Mouse (Mus musculus) heart, embryonic 14.5 days (tissue): ENCODE data around the gene Usp7. TPM values are rescaled to one million over a fixed set of nuclear protein-coding genes. Genes with fewer than 3 reads are reported as not detected.

Experiments used
- ATAC-seq: fragments of 200-750 bp; cut with Nextera tagmentation; 2 replicates; pipeline ENCODE4 v1.8.0; 2017; ENCODE audit warnings: low read depth, moderate TSS enrichment; ENCODE audit not compliant: insufficient number of reproducible peaks, insufficient read depth, low FRiP score
- H3K27ac ChIP-seq, 2 experiments: fragments of 200-500 bp in 1 of 2; fragments of 300-500 bp in 1 of 2; sonication (generic) in 1 of 2; replicated peaks in 1 of 2; 2 replicates each; pipeline ENCODE4 v1.5.1; 2012 to 2014; ENCODE audit warnings: low read depth in 2 of 2, low read length in 2 of 2, control low read depth in 1 of 2, mild to moderate bottlenecking in 1 of 2, mixed read lengths in 1 of 2; ENCODE audit not compliant: control insufficient read depth in 1 of 2, insufficient read depth in 1 of 2
- H3K27me3 ChIP-seq: fragments of 300-500 bp; sonication (generic); 2 replicates; pipeline ENCODE4 v1.6.1; 2014; ENCODE audit warnings: mild to moderate bottlenecking, low read length, control low read depth; ENCODE audit not compliant: control insufficient read depth, insufficient read depth
- H3K36me3 ChIP-seq: fragments of 300-500 bp; sonication (generic); 2 replicates; pipeline ENCODE4 v1.6.1; 2014; ENCODE audit warnings: mild to moderate bottlenecking, control low read depth, low read length, mixed read lengths; ENCODE audit not compliant: control insufficient read depth, insufficient read depth
- H3K4me1 ChIP-seq, 2 experiments: fragments of 200-500 bp in 1 of 2; fragments of 300-500 bp in 1 of 2; sonication (generic) in 1 of 2; 2 replicates each; pipeline ENCODE4 v1.6.1; 2012 to 2014; ENCODE audit warnings: low read length in 2 of 2, control low read depth in 1 of 2, mixed read lengths in 1 of 2; ENCODE audit not compliant: control insufficient read depth in 2 of 2, insufficient read depth in 2 of 2
- H3K4me2 ChIP-seq: fragments of 300-500 bp; sonication (generic); 2 replicates; pipeline ENCODE4 v1.6.1; 2014; ENCODE audit warnings: mild to moderate bottlenecking, low read length
- H3K4me3 ChIP-seq, 2 experiments: fragments of 200-500 bp in 1 of 2; fragments of 300-500 bp in 1 of 2; sonication (generic) in 1 of 2; 2 replicates each; pipeline ENCODE4 v1.5.1; 2012 to 2014; ENCODE audit warnings: low read length in 2 of 2, mild to moderate bottlenecking in 2 of 2, control low read depth in 1 of 2, low read depth in 1 of 2, moderate library complexity in 1 of 2; ENCODE audit not compliant: control insufficient read depth in 1 of 2, insufficient read depth in 1 of 2
- H3K9ac ChIP-seq: fragments of 300-500 bp; sonication (generic); 2 replicates; pipeline ENCODE4 v1.6.1; 2014; ENCODE audit warnings: mild to moderate bottlenecking, low read length
- H3K9me3 ChIP-seq: fragments of 300-500 bp; sonication (generic); 2 replicates; pipeline ENCODE4 v1.6.1; 2016; ENCODE audit warnings: low read length, control low read depth; ENCODE audit not compliant: control insufficient read depth
- WGBS: fragments of 180-500 bp; shearing (Covaris S2); extraction: QIAGEN DNeasy Blood & Tissue Kit; methylation state at CpG from one replicate; pipeline ENCODE4 v1.1.7; 2014; 5-methylcytosine and 5-hydroxymethylcytosine counted together
- polyA plus RNA-seq: library from polyadenylated mRNA; unstranded; fragments of >200 nt; fragmentation: Nextera tagmentation; extraction: Ambion mirVana; gene quantifications from 2 replicates; pipeline ENCODE4 v1.2.1, GENCODE M21; 2014

Usp7 gene
- polyA plus RNA-seq, 1 experiment from 2014 or later, result 28.3 TPM

DNA sequence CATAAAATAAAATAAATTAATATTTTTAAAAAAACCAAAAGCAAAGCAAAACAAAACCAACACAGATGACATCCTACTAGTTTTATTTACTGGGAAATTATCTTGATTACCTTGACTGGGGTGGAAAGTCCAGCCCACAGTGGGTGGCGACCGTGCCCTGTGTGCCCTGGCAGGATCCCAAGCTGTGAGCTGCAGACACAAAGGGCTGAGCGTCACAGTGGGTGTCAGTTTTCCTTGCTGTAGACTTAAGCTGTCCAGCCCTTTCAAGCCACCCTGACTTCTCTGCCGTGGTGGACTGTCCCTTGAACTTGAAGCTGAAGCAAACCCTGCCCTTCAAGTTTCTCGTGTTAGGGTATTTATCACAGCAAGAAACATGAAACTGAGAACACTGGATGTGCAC, 114.1 kb downstream of the Usp7 start:
- no peak overlapping the region for H3K4me3 ChIP-seq
- H3K27ac ChIP-seq, result no peak overlapping the region
- no peaks in the 10 kb centered on the region for H3K9me3 ChIP-seq
- no peak overlapping the region for H3K4me2 ChIP-seq
- WGBS, result 50% methylated on average over 5 of the region's 5 CpGs
- H3K36me3 ChIP-seq, result no peaks in the 10 kb centered on the region
- no peak for ATAC-seq
- no peaks in the 10 kb centered on the region for H3K27me3 ChIP-seq
- no peak overlapping the region for H3K9ac ChIP-seq
- H3K4me1 ChIP-seq, result peaks cover 0 to 2% of the 10 kb centered on the region in 2 experiments; a peak in 1 of 4 replicates

GRCm38 (mm10) chr16:8676800-8677199, 115.3 kb downstream of the Usp7 start:
- 53% methylated on average over 4 of the region's 4 CpGs for WGBS
- Histone ChIP-seq H3K4me2 (no peak overlapping the region), H3K27me3 (no peaks in the 10 kb centered on the region), H3K9ac (no peak overlapping the region), H3K36me3 (no peaks in the 10 kb centered on the region), H3K27ac (no peak overlapping the region), H3K9me3 (no peaks in the 10 kb centered on the region), H3K4me1 (peaks cover 0 to 2% of the 10 kb centered on the region in 2 experiments; a peak in 1 of 4 replicates), H3K4me3 (no peak overlapping the region)
- ATAC-seq, result no peak

DNA sequence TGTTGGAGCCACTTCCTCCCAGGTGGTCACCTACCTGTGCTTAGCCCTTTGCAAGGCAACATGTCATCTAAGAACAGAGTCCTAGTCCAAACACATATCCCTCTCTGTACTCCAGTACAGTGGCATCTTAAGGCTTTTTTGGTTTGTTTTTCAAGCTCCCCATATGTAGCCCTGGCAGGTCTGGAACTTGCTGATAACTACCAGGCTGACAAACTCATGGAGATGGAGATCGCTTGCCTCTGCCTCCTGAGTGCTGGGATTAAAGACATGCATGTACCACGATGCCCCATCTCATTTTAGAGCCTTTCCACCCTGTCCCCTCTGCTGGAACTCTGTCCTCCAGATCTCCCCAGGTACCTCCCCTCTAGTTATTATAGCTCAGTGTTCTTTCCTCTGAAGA, 115.9 kb downstream of the Usp7 start:
- Histone ChIP-seq H3K36me3 (no peaks in the 10 kb centered on the region), H3K9me3 (no peaks in the 10 kb centered on the region), H3K4me3 (no peak overlapping the region), H3K27me3 (no peaks in the 10 kb centered on the region), H3K4me2 (no peak overlapping the region), H3K9ac (no peak overlapping the region), H3K27ac (no peak overlapping the region), H3K4me1 (peaks cover 0 to 2% of the 10 kb centered on the region in 2 experiments; a peak in 1 of 4 replicates)
- WGBS, result 68% methylated on average over 2 of the region's 2 CpGs
- no peak for ATAC-seq

DNA sequence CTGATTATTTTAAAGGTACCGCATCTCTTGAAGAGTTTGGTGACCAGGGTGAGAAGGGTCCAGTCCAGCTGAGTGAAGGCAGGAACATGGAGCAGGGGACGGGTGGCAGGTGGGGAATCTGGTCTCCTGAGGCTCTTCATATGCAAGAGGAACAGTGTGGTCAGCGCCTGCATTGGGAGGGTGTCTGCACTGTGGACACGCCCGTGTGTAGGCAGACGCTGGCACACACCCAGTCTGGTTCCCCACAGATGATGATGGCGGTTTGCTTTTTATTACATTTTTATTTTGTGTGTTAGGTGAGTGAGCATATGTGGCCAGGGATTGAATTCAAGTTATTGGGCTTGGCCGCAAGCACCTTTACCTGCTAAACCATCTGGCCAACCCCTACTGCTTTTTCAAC, 116.5 kb downstream of the Usp7 start:
- H3K4me2 ChIP-seq, result no peak overlapping the region
- no peak overlapping the region for H3K9ac ChIP-seq
- H3K27ac ChIP-seq, result no peak overlapping the region
- H3K4me3 ChIP-seq, result no peak overlapping the region
- no peaks in the 10 kb centered on the region for H3K27me3 ChIP-seq
- H3K36me3 ChIP-seq, result no peaks in the 10 kb centered on the region
- peaks cover 4 to 5% of the 10 kb centered on the region in 2 experiments for H3K4me1 ChIP-seq
- 82% methylated on average over 8 of the region's 8 CpGs for WGBS
- ATAC-seq, result no peak
- no peaks in the 10 kb centered on the region for H3K9me3 ChIP-seq

- 4% methylated on average over 8 of the region's 8 CpGs for WGBS
- ATAC-seq, result no peak
- Histone ChIP-seq H3K4me3 (no peak overlapping the region), H3K27me3 (no peaks in the 10 kb centered on the region), H3K4me2 (0 out of 2 replicates have a peak overlapping the region, but pooled peaks have one; percentile 15), H3K4me1 (peaks cover 16 to 19% of the 10 kb centered on the region in 2 experiments), H3K36me3 (no peaks in the 10 kb centered on the region), H3K9me3 (no peaks in the 10 kb centered on the region), H3K9ac (no peak overlapping the region), H3K27ac (no peak overlapping the region)
Observed at GRCm38 (mm10) chr16:8674165-8674564, 117.9 kb downstream of the Usp7 start.

DNA sequence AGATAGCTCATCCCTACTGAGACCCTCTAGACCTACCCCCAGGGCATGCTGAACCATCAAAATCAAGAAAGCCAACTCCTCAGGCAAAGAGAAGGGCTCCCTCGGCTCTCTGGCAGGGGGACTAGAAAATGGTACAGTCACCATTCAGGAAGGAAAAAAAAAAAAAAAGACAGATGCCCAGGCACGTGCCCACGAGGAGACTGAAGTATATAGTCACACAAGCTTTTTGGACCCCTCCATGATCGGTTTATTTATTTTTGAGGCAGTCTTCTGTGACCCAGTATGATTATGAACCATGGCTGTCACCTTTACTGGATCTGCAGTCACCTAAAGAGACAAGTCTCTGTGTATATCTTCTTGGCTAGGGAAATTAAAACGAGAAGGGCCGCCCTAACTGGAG, 118.8 kb downstream of the Usp7 start:
- Histone ChIP-seq H3K27ac (no peak overlapping the region), H3K4me3 (no peak overlapping the region), H3K4me2 (no peak overlapping the region), H3K9me3 (no peaks in the 10 kb centered on the region), H3K9ac (no peak overlapping the region), H3K27me3 (no peaks in the 10 kb centered on the region), H3K4me1 (peaks cover 25 to 27% of the 10 kb centered on the region in 2 experiments), H3K36me3 (no peaks in the 10 kb centered on the region)
- no peak for ATAC-seq
- 67% methylated on average over 6 of the region's 6 CpGs for WGBS

DNA sequence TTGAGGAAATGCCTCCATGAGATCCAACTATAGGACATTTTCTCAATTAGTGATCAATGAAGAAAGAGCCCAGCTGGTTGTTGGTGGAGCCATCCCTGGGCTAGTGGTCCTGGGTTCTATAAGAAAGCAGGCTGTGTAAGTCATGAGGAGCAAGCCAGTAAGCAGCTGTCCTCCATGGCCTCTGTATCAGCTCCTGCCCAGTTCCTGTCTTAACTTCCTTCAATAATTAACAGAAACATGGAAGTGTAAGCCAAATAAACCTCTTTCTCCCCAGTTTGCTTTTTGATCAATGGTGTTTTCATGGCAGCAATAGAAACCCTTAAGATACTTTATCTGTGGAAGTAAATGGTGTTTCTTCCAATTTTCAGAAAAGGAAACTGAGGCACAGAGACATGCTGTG, 119.3 kb downstream of the Usp7 start:
- Histone ChIP-seq H3K4me1 (peaks cover 27 to 33% of the 10 kb centered on the region in 2 experiments), H3K4me2 (peak overlapping the region; percentile 88), H3K9ac (no peak overlapping the region), H3K27me3 (no peaks in the 10 kb centered on the region), H3K9me3 (no peaks in the 10 kb centered on the region), H3K27ac (no peak overlapping the region), H3K4me3 (0 out of 4 replicates have a peak overlapping the region, but pooled peaks of 1 of the 2 experiments have one; percentile 79), H3K36me3 (no peaks in the 10 kb centered on the region)
- ATAC-seq, result no peak

GRCm38 (mm10) chr16:8672350-8672687, 119.8 kb downstream of the Usp7 start:
- under 1% methylated on average over 18 of the region's 18 CpGs for WGBS
- H3K4me1 ChIP-seq, result peaks cover 32 to 38% of the 10 kb centered on the region in 2 experiments
- no peak for ATAC-seq

More at GRCm38 (mm10) chr16:8672350-8672687, 119.8 kb downstream of the Usp7 start:
- Histone ChIP-seq H3K27me3 (no peaks in the 10 kb centered on the region), H3K36me3 (no peaks in the 10 kb centered on the region), H3K27ac (no peak overlapping the region), H3K4me3 (peak overlapping the region; percentile 67 to 79), H3K9me3 (no peaks in the 10 kb centered on the region), H3K4me2 (peak overlapping the region; percentile 88), H3K9ac (peak overlapping the region; percentile 83)
